Mouse (Mus musculus) kidney, embryonic 16.5 days (tissue): ENCODE measurements at regions not wholly inside any gene's neighbourhood (a gene's known extent, or its start where the extent isn't known, plus 50 kb on each side); places are given as distances from the start of the nearest gene placed in this dataset.

Experiments used
- ATAC-seq: fragments of 200-750 bp; cut with Nextera tagmentation; 2 replicates; pipeline ENCODE4 v1.8.0; 2017; ENCODE audit warnings: moderate TSS enrichment; ENCODE audit not compliant: low FRiP score, low TSS enrichment
- H3K27ac ChIP-seq: fragments of 300-500 bp; sonication (generic); 2 replicates; pipeline ENCODE4 v1.5.1; 2014; ENCODE audit warnings: low read length
- H3K27me3 ChIP-seq: fragments of 300-500 bp; sonication (generic); 2 replicates; pipeline ENCODE4 v1.6.1; 2014; ENCODE audit warnings: low read length, control low read depth, mixed read lengths; ENCODE audit not compliant: insufficient read depth
- H3K36me3 ChIP-seq: fragments of 300-500 bp; sonication (generic); 2 replicates; pipeline ENCODE4 v1.6.1; 2014; ENCODE audit warnings: low read length, control low read depth, mixed read lengths; ENCODE audit not compliant: insufficient read depth
- H3K4me1 ChIP-seq: fragments of 300-500 bp; sonication (generic); 2 replicates; pipeline ENCODE4 v1.6.1; 2014; ENCODE audit warnings: low read length, control low read depth, mixed read lengths; ENCODE audit not compliant: insufficient read depth
- H3K4me2 ChIP-seq: fragments of 300-500 bp; sonication (generic); replicated peaks from 2 replicates; pipeline ENCODE4 v1.6.1; 2014; ENCODE audit warnings: low read depth, low read length
- H3K4me3 ChIP-seq: fragments of 300-500 bp; sonication (generic); 2 replicates; pipeline ENCODE4 v1.5.1; 2014; ENCODE audit warnings: mild to moderate bottlenecking, low read length
- H3K9ac ChIP-seq: fragments of 300-500 bp; sonication (generic); replicated peaks from 2 replicates; pipeline ENCODE4 v1.6.1; 2014; ENCODE audit warnings: low read length
- H3K9me3 ChIP-seq: fragments of 300-500 bp; sonication (generic); 2 replicates; pipeline ENCODE4 v1.6.1; 2016; ENCODE audit warnings: low read length, control low read depth
- WGBS: fragments of 180-500 bp; shearing (Covaris S2); extraction: QIAGEN DNeasy Blood & Tissue Kit; methylation state at CpG from one replicate; pipeline ENCODE4 v1.1.7; 2014; 5-methylcytosine and 5-hydroxymethylcytosine counted together

DNA sequence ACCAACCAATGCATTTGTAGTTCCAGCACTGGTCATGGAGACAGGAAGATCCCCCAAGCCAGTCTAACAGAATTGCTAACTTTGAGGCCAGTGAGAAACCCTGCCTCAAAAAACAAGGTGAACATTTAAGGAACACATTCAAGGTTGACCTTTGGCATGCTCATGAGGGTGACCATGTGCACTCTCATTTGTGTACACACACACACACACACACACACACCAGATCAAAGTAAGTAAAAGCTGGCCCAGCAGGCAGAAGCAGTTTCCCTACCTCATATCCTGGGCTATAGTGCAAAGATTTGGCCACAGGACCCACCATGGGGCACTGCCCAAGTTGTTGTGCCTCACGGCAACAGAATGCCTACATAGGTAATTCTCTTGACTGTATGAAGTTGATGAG, 173.4 kb downstream of the Emx2 start:
- Histone ChIP-seq H3K4me2 (0 out of 2 replicates have a peak overlapping the region, but pooled peaks have one; percentile 8), H3K27ac (peak overlapping the region; percentile 76), H3K9me3 (no peaks in the 10 kb centered on the region), H3K36me3 (no peaks in the 10 kb centered on the region), H3K4me1 (peaks cover 45% of the 10 kb centered on the region), H3K27me3 (no peaks in the 10 kb centered on the region), H3K9ac (no peak overlapping the region), H3K4me3 (no peak overlapping the region)
- ATAC-seq = no peak
- 77% methylated on average over 1 of the region's 1 CpGs for WGBS

DNA sequence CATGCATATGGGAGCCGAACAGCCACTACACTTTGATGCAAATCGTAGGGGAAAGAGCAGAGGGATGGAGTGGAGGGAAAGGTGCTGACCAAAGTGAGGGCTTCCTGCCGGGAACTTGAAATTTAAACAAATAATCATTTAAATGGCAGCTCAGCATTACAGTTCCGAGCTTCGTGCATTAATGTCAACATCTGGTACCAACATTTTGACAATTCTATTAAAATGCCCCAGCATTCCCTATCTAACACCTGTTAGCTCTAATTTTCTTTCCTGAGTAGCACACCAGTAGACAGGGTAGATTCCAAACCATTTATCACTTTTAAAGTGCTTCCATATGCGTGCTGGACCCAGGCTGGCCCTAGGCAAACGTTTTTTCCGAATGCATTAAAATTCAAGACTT, 178.1 kb downstream of the Emx2 start:
- no peak overlapping the region for H3K9ac ChIP-seq
- H3K27ac ChIP-seq = no peak overlapping the region
- H3K4me3 ChIP-seq = no peak overlapping the region
- H3K4me1 ChIP-seq = peaks cover 15% of the 10 kb centered on the region
- no peak overlapping the region for H3K4me2 ChIP-seq
- no peaks in the 10 kb centered on the region for H3K27me3 ChIP-seq
- 48% methylated on average over 8 of the region's 8 CpGs for WGBS
- H3K9me3 ChIP-seq = no peaks in the 10 kb centered on the region
- no peaks in the 10 kb centered on the region for H3K36me3 ChIP-seq
- no peak for ATAC-seq

DNA sequence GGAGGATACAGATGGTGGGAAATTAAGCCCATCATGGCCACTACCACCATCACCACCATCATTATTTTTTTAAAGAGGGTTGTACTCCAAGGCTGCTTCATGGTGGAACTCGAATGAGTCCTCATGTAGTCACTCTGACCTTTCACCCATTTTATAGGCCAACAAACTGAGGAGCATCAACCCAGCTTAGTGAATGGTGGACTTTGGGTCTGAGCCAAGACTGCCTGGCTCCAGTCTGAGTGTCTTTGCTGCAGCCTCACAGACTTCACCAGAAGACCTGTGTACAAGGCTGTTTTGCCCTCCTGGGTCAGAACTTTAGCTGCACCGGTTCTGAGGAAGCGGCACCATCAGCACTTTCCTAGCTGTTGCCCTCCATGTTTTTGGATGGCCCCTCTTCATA, 184.4 kb downstream of the Emx2 start:
- 84% methylated on average over 3 of the region's 3 CpGs for WGBS
- H3K9me3 ChIP-seq = no peaks in the 10 kb centered on the region
- H3K4me2 ChIP-seq = no peak overlapping the region
- H3K36me3 ChIP-seq = no peaks in the 10 kb centered on the region
- H3K27me3 ChIP-seq = no peaks in the 10 kb centered on the region
- H3K4me3 ChIP-seq = no peak overlapping the region
- no peaks in the 10 kb centered on the region for H3K4me1 ChIP-seq
- ATAC-seq = no peak
- H3K9ac ChIP-seq = no peak overlapping the region
- H3K27ac ChIP-seq = no peak overlapping the region

DNA sequence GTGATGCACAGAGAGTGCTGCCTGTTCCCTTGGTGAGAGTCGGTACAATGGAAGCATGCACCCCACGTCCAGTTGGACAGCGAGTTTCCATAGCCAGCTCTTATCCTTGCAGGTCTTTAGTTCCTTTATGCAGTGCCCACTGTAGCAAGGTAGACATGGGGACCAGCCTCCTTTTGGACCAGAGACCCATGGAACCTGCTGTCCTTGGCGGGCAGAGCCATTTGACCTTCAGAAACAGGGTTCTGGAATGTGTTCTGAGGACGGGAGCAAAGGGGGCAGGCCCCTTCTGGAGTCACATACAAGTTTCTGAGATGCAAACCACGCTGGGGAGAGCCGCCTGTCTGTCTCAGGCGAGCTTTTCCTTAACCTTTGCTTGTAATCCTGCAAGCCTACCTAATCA, 188.1 kb downstream of the Emx2 start:
- WGBS = 78% methylated on average over 8 of the region's 8 CpGs

DNA sequence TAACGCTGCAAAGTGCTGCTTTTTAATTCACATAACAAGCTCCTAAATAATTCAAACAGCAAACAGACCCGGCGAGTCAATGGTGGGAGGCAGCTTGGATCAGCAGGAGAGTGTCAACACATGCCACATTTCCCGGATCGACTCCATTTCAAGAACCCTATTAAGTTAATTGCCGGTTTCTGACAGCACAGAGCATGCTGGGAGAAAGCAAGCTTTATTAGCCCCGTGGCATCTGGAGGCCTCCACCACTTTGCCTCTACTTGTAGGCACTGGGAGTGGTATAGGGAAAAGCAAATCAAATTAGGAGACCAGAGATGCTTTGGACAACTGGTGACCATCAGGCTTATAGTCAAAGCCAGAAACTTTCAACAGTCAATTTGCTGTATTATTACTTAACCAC, 188.5 kb downstream of the Emx2 start:
- Histone ChIP-seq H3K9me3 (no peaks in the 10 kb centered on the region), H3K4me2 (no peak overlapping the region), H3K4me1 (no peaks in the 10 kb centered on the region), H3K4me3 (no peak overlapping the region), H3K9ac (no peak overlapping the region), H3K36me3 (no peaks in the 10 kb centered on the region), H3K27ac (no peak overlapping the region), H3K27me3 (no peaks in the 10 kb centered on the region)
- ATAC-seq = no peak
- 52% methylated on average over 7 of the region's 7 CpGs for WGBS

More for the DNA sequence above, 188.1 kb downstream of the Emx2 start:
- Histone ChIP-seq H3K36me3 (no peaks in the 10 kb centered on the region), H3K27me3 (no peaks in the 10 kb centered on the region), H3K4me1 (no peaks in the 10 kb centered on the region), H3K4me3 (no peak overlapping the region), H3K9me3 (no peaks in the 10 kb centered on the region), H3K4me2 (no peak overlapping the region), H3K9ac (no peak overlapping the region), H3K27ac (no peak overlapping the region)
- ATAC-seq = no peak

DNA sequence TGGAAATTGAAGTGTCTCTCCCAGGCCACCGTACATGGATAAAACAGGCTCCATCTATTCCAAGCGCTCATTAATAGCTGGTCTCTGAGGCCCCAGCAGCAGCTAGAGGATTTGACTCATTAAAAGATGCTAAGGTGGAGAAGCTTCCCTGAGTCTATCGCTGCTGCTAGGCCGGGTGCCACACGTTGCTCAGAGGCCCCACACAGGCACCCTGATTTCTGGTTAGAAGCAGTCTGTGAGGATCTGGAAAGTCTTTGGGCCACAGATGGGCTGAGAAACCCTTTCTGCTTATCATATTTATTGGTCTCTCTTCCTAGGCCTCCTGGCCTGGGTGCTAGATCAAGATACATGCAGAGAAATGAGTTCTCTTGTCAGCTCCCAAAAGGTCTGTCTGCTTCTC, 191.2 kb downstream of the Emx2 start:
- 86% methylated on average over 5 of the region's 5 CpGs for WGBS
- no peak for ATAC-seq

DNA sequence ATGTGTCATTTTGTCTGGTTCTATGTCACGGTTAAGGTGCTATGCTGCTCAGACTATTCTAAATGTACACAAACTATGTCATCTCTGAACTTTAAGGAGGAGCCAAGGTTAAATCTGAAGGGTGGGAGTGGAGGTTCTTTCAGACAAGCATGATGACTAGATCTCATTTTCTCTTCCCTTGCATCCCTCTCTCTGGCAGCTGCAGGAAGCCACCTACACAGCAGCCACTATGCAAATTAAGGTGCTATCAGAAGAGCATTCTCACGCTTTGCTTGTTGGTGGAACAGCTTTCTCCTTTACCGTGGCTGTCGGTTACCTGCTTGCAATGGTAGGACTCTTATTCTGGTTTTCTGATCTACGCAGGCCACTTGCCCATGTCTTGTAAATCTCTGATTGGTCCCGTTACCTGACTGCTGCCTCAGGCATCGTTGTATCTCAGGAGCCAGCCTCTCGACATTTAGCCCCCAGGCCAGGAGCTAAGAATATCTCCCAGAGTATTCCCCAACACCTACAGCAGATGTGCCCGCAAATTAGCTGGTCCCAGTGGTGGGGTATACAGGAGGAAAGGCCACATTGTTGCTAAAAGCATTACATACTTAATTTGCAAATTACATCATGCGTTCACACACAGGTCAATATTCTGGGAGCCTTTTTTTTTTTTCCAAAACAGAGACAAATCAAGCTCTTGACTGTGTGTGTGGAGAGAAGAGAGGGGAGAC, 192.6 kb downstream of the Emx2 start:
- no peak overlapping the region for H3K27ac ChIP-seq
- 77% methylated on average over 10 of the region's 10 CpGs for WGBS
- H3K4me2 ChIP-seq = no peak overlapping the region
- no peak overlapping the region for H3K4me3 ChIP-seq
- H3K27me3 ChIP-seq = no peaks in the 10 kb centered on the region
- ATAC-seq = no peak
- H3K4me1 ChIP-seq = no peaks in the 10 kb centered on the region
- H3K9me3 ChIP-seq = no peaks in the 10 kb centered on the region
- H3K9ac ChIP-seq = no peak overlapping the region
- no peaks in the 10 kb centered on the region for H3K36me3 ChIP-seq

More for the DNA sequence above, 191.2 kb downstream of the Emx2 start:
- Histone ChIP-seq H3K36me3 (no peaks in the 10 kb centered on the region), H3K9ac (no peak overlapping the region), H3K4me3 (no peak overlapping the region), H3K4me2 (no peak overlapping the region), H3K4me1 (no peaks in the 10 kb centered on the region), H3K9me3 (no peaks in the 10 kb centered on the region), H3K27ac (no peak overlapping the region), H3K27me3 (no peaks in the 10 kb centered on the region)

DNA sequence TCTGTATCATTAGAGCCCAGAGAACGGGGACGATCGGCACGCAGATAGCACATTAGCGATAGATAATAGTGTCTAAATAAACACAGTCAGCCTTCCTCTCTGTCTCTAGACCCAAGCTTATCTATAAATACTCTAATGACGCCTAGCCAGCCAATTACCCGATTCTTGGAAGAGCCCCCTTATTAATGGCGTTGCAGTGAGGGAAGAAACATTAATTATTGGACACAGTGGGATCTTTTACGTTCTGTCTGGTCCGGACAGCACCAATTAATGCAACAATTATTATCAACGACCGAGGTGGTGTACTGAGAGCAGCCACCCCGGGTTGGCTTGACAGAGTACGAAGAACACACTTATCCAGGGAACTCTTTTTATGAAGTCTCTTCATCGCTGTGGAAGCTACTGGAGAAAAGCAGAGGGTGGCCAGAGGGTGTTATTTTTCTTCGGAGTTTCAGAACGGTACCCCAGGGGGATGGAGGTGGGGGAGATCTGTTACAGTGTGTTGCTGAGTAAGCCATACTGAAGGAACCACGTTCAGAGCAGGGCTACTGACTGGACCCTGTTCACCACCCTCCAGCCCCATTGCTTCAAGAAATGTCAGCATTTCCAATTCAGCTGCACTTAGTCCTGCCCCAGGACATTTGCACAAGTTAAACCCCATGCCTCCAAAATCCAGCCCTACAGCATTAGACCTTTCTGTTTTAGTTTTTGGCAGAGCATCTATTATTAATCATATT, 195.6 kb downstream of the Emx2 start:
- no peaks in the 10 kb centered on the region for H3K4me1 ChIP-seq
- H3K27ac ChIP-seq = no peak overlapping the region
- no peaks in the 10 kb centered on the region for H3K9me3 ChIP-seq
- no peak overlapping the region for H3K4me2 ChIP-seq
- no peak overlapping the region for H3K9ac ChIP-seq
- 65% methylated on average over 18 of the region's 18 CpGs for WGBS
- no peak overlapping the region for H3K4me3 ChIP-seq
- no peak for ATAC-seq
- H3K36me3 ChIP-seq = no peaks in the 10 kb centered on the region
- no peaks in the 10 kb centered on the region for H3K27me3 ChIP-seq

DNA sequence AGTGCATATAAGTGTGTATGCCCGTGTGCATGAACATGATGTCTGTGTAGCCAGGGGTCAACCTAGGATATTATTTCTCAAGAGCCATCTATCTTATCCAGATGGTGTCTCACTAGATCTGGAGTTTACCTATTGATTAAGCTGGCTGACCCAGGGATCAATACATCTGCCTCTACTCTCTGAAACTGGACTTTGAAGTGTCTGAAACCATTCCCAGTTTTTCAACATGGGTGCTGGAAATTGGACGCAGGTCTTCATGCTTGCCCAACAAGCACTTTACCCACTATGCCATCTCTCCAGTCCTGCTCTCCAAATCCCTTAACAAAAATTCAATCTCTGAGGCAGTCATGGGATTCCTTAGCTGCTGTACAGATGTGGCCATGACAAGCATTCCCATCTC, 197.1 kb downstream of the Emx2 start:
- no peak overlapping the region for H3K9ac ChIP-seq
- H3K4me3 ChIP-seq = no peak overlapping the region
- no peak overlapping the region for H3K4me2 ChIP-seq
- no peaks in the 10 kb centered on the region for H3K9me3 ChIP-seq
- no peak overlapping the region for H3K27ac ChIP-seq
- no peaks in the 10 kb centered on the region for H3K36me3 ChIP-seq
- ATAC-seq = no peak
- H3K4me1 ChIP-seq = no peaks in the 10 kb centered on the region
- H3K27me3 ChIP-seq = no peaks in the 10 kb centered on the region
- WGBS = 95% methylated on average over 2 of the region's 2 CpGs

DNA sequence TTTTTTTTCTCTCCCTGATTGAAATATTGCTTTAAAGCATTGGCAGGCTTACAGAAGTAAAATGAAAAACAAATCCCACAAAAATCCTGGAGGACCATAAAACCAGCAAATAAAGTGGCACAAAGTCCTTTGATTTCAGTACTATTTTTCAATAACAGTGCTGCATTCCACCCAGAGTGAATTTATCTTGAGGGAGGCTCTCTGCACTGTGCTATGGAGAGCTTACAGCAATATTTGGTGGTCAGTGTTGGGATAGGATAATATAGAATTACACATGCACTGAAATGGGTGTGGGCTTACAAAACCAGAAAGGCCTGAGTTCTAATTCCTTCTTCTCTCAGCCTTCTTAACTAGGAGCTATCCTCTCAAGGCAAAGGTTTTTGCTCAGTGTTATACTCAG, 211.6 kb downstream of the Emx2 start:
- Histone ChIP-seq H3K4me2 (no peak overlapping the region), H3K9ac (no peak overlapping the region), H3K4me3 (no peak overlapping the region), H3K27me3 (no peaks in the 10 kb centered on the region), H3K4me1 (no peaks in the 10 kb centered on the region), H3K9me3 (no peaks in the 10 kb centered on the region), H3K27ac (no peak overlapping the region), H3K36me3 (no peaks in the 10 kb centered on the region)
- no peak for ATAC-seq
